Mouse (Mus musculus) liver, embryonic 14.5 days (tissue): ENCODE measurements around the gene Zdhhc20.
"Not testable (repeated sequence)": the region's sequence is repeated elsewhere in the genome, so short reads cannot be mapped to it uniquely, and the experiment has no call there.

ENCODE experiments used
- CTCF ChIP-seq: IDR thresholded peaks from 2 replicates; pipeline ENCODE4 v1.5.1; 2016; ENCODE audit warnings: antibody characterized with exemption, low read depth, control low read depth
- EP300 ChIP-seq: IDR thresholded peaks from 2 replicates; pipeline ENCODE4 v1.6.1; 2016; ENCODE audit warnings: antibody characterized with exemption, low read depth

DNA sequence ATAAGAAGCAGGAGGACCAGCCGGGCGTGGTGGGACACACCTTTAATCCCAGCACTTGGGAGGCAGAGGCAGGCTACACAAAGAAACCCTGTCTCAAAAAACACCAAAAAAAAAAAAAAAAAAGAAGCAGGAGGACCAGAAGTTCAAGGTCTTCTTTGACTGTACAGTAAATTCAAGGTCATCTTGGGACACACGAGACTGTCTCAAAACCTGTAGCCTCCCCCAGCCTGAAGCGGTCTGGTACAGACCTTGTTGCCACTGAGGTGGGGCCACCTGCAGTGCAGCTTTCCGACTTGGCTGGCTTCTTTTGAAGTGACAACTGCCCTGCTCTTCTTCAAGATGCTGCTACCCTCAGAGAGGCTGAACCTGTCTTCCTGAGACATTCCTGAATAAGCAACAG lies 42.0 kb downstream of the Zdhhc20 start:
- not testable (repeated sequence) for TF ChIP-seq CTCF, EP300
